Mouse (Mus musculus): ENCODE measurements around the gene Gfod1.

The Gfod1 gene

DNA sequence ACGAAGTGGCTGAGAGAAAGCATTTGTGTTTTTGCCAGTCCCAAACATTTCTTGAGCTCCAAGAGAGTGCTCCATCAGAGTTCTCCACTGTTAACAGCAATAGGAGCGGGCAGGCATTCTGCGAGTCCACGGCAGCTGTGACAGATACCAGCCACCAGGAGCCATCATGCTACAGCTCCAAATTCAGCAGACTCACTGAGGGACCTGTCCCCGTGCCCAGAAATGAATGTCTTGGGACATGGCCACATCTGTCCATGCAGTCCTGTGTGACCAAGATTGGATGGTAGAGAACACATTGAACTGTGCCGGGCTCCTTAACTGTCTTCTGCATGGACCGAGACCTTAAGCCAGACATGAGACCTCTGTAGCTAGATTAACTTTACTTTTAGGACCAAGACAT lies 100.7 kb downstream of the Gfod1 start:
- no peak for DNase-seq (ENCODE audit: low spot score in 2 of 2)

DNA sequence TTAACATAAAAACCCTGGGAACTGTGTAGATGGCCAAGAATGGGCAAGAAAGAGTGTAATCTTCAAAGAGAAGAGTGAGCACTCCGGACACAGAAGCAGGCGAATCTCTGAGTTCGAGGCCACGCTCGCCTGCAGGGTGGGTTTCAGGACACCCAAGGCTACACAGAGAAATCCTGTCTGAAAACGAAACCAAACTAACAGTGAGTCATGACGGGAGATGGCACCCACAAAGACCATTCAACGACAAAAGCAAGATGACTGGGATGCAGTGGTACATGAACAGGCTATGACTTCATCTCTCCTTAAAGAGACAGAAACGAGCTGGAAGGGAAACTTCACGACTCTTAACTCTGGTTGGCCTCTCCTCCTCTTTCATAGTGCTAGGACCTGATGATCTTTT lies 101.6 kb downstream of the Gfod1 start:
- DNase-seq (ENCODE audit: low spot score in 2 of 2): no peak

GRCm38 (mm10) chr13:43201033-43201432 lies 102.9 kb downstream of the Gfod1 start:
- no peak for DNase-seq (ENCODE audit: low spot score in 2 of 2)

DNA sequence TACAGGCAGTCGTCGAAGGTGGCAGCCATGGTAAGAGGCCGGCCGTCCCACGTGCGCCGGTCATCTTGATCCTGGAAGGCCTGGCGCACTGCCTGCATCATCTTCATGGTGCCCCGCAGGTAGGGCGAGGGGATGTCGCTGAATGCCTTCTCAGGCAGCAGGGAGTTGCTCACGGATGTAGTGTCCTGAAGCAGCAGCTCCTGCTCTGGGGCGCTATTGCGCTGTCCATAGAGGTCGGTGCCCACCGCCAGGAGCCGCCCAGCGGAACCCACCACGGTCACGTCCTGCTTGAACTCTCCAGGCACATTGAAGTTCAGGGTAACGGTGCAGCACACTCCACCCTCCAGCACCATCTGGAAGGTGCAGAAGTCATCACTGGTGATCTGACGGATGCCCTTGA lies 103.5 kb downstream of the Gfod1 start:
- no peak for DNase-seq (ENCODE audit: low spot score in 2 of 2)

- DNase-seq (ENCODE audit: low spot score in 2 of 2): no peak
Measured at GRCm38 (mm10) chr13:43199749-43200148, 104.2 kb downstream of the Gfod1 start.

GRCm38 (mm10) chr13:43199282-43199681 lies 104.7 kb downstream of the Gfod1 start:
- DNase-seq (ENCODE audit: low spot score in 2 of 2): no peak

DNA sequence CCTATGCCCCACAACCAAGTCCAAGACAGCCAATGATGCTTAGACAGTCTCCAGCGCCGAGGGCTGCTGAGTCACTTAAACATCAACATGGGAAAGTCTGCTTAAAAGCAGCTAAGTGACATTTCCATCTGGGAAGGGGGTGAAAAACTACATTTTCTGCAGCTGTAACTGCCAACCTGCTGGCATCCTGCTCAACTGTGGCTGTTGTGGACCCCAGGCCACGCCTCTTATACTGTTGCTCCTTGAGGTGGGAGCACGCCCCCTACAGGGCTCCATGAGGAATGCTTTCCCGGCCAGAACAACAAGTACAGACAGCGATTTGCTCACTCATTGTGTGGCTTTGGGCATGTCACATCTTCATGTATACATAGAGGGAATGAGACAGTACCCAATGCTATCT lies 106.8 kb downstream of the Gfod1 start:
- no peak for DNase-seq (ENCODE audit: low spot score in 2 of 2)

- no peak for DNase-seq (ENCODE audit: low spot score in 2 of 2)
Measured at GRCm38 (mm10) chr13:43196000-43196399, 108.0 kb downstream of the Gfod1 start.

GRCm38 (mm10) chr13:43193932-43194331 lies 110.0 kb downstream of the Gfod1 start:
- DNase-seq (ENCODE audit: low spot score in 2 of 2): no peak

- DNase-seq (ENCODE audit: low spot score in 2 of 2): no peak
Measured at GRCm38 (mm10) chr13:43193266-43193665, 110.7 kb downstream of the Gfod1 start.

DNA sequence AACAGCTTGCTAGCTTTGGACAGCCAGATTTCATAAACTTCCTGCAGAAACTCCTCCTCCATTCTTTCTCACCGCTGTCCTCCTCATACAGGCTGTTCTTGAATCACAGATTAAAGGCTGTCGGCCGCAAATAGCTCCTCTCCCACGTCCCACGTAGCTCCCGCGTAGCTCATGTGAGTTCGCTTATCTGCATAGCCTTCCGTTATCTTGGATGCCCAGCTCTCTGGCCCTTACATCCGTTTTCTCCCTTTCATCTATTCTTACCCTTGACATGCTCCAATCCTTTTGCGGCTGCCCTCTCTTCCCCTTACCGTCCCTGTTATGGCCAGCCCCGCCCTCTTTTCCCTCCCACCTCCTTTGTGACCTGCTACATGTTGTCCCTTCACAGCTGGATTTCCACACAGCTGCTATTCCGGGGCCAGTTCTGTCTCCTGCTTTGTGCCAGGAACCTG lies 112.2 kb downstream of the Gfod1 start:
- peak; percentile 69 to 71 for DNase-seq (ENCODE audit: low spot score in 2 of 2)

GRCm38 (mm10) chr13:43191290-43191689 lies 112.7 kb downstream of the Gfod1 start:
- no peak for DNase-seq (ENCODE audit: low spot score in 2 of 2)

- DNase-seq (ENCODE audit: low spot score in 2 of 2): no peak
Measured at GRCm38 (mm10) chr13:43187736-43188135, 116.2 kb downstream of the Gfod1 start.

DNA sequence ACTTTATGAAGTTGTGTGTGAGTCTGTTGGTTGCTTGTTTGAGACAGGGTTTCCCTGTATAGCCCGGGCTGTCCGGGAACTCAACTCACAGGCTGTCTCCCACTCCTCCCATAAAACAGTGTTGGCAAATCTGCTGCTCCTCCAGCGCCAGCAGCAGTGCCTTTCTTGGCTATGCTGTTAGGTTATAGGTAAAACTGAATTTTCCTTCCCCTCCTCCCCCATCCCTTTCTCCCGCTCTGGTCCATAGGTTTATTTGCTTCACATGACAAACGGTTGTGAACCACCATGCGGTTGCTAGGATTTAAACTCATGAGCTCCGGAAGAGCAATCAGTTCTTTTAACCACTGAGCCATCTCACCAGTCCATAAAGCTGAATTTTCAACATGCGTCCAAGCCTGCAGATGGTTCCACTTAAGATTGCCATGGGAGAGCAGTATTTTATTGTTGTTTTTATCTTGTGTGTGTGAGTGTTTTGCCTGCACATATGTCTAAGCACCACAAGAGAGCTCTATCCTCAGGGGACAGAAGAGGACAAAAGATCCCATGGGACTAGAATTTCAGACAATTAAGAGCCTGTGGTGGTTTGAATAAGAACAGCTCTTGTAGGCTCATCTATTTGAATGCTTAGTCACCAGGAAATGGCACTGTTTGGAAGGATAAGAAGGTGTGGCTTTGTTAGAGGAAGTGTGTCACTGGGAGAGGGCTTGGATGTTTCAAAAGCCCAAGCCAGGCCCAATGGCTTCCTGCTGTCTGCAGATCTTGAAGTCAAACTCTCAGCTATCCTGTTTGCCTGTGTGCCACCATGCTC lies 120.5 kb downstream of the Gfod1 start:
- DNase-seq (ENCODE audit: low spot score in 2 of 2): no peak

DNA sequence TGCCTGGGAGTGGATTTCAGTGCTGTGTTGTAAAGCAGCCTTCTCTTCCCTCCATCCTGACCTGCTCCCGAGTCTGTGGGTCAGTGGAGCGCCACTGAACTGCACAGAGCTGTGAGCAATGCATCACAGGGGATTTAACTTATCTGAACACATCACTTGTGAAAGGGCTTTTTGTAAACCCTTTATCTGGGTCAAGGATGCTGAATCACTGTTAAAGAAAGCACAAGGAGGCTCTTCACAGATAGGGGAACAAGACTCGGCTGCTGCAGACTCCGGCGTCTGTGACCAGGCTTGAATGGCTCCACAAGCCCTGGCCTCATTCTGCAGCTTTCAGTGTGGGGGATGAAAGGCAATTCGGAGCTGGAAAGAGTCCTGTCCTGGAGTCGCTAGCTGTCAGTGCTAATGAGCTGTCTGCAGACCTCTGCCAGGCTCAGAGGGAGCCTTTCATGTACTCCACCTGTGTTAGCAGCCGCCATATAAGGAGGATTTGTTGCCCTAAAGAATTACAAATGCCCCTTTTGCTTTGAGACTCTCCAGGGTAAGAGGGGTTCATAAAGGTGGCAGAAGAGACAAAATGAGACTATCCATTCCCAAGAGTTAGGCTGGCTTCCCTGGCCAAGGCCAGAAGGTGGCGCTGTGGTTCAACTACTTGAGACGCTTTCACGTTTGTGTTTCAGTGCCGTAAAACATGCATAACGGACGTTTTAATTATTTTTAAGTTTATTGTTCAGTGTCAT lies 121.3 kb downstream of the Gfod1 start:
- peak; percentile 89 to 92 for DNase-seq (ENCODE audit: low spot score in 2 of 2)

GRCm38 (mm10) chr13:43181104-43181503 lies 122.9 kb downstream of the Gfod1 start:
- no peak for DNase-seq (ENCODE audit: low spot score in 2 of 2)

GRCm38 (mm10) chr13:43177317-43177716 lies 126.7 kb downstream of the Gfod1 start:
- no peak for DNase-seq (ENCODE audit: low spot score in 2 of 2)

- no peak for DNase-seq (ENCODE audit: low spot score in 2 of 2)
Measured at GRCm38 (mm10) chr13:43176676-43177075, 127.3 kb downstream of the Gfod1 start.

DNA sequence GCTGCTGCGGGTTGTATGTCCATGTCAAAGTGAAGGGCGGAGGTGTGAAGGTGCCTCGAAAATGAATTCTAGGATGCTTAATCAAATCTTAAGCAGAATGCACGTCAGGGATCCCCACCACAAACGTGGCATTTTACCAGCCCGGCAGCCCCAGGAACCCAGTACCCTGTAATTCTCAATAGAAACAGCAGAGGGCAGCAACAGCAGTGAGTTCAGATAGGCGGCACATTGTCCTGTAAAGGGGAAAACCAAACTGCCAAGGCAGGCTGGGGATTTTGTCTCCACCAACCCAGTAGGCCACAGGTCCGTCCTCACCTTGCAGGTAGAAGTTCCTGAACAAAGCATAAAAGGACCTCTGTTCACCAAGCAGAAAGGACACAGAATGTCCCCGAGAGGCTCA lies 130.7 kb downstream of the Gfod1 start:
- peak; percentile 88 to 90 for DNase-seq (ENCODE audit: low spot score in 2 of 2)

DNA sequence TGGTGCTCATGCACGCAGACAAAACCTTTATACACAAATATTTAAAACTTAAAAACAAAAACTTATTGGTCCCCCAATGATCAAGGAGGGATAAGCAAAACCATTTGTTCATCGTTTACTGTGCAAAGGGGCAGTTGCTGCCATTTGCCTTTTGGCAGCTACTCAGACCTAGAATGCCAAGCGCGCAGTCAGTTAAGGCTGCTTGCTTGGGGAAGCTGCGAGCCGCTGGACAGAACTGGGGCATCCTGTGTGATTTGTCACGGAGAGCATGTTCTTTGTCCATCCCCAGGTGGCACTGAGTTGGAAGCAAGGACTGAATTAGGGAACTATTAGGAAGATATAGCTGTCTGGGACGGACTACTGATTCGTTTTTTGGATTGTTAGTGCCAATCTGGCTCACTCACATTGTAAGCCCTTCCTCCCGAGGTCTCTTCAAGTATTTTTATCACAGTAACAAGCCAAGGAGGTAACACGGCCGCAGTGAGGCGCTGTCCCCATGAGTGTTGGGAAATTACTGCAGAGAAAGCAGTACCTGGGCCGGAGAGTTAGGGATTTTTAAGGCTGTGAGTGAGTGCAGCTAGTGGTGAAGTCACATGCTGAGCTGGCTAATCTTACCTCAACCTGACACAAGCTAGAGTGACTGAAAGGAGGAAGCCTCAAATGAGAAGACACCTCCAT lies 131.8 kb downstream of the Gfod1 start:
- DNase-seq (ENCODE audit: low spot score in 2 of 2): peak in 1 of 2 experiments; percentile 52

GRCm38 (mm10) chr13:43171020-43171710 lies 132.8 kb downstream of the Gfod1 start, which contains the start of gene Tbc1d7:
Gene Tbc1d7, minus strand, starts transcription at chr13:43171501.
- peak; percentile 98 to 99 for DNase-seq (ENCODE audit: low spot score in 2 of 2)

GRCm38 (mm10) chr13:43167721-43168120 lies 136.3 kb downstream of the Gfod1 start:
- DNase-seq (ENCODE audit: low spot score in 2 of 2): no peak

Data from right cerebral cortex, adult 2 months (tissue).